Mouse (Mus musculus) stomach, embryonic 14.5 days (tissue): ENCODE measurements around the gene Cntrob. TPM values are rescaled to one million over a fixed set of nuclear protein-coding genes. Genes with fewer than 3 reads are reported as not detected.

Experiments
- ATAC-seq: fragments of 200-750 bp; cut with Nextera tagmentation; 2 replicates; pipeline ENCODE4 v1.8.0; 2017; ENCODE audit warnings: low read depth, moderate TSS enrichment; ENCODE audit not compliant: insufficient number of reproducible peaks, insufficient read depth, low FRiP score
- H3K27ac ChIP-seq: fragments of 300-500 bp; sonication (generic); 2 replicates; pipeline ENCODE4 v1.5.1; 2014; ENCODE audit warnings: mild to moderate bottlenecking, low read length, moderate library complexity, mixed read lengths
- H3K27me3 ChIP-seq: fragments of 300-500 bp; sonication (generic); 2 replicates; pipeline ENCODE4 v1.6.1; 2014; ENCODE audit warnings: low read length, control low read depth, mixed read lengths; ENCODE audit not compliant: control insufficient read depth, insufficient read depth
- H3K36me3 ChIP-seq: fragments of 300-500 bp; sonication (generic); 2 replicates; pipeline ENCODE4 v1.6.1; 2014; ENCODE audit warnings: mild to moderate bottlenecking, control low read depth, low read length, moderate library complexity, mixed read lengths; ENCODE audit not compliant: control insufficient read depth, insufficient read depth
- H3K4me1 ChIP-seq: fragments of 300-500 bp; sonication (generic); 2 replicates; pipeline ENCODE4 v1.6.1; 2014; ENCODE audit warnings: low read length, control low read depth, mixed read lengths; ENCODE audit not compliant: control insufficient read depth, insufficient read depth
- H3K4me2 ChIP-seq: fragments of 300-500 bp; sonication (generic); replicated peaks from 2 replicates; pipeline ENCODE4 v1.6.1; 2014; ENCODE audit warnings: low read depth, low read length, control low read depth
- H3K4me3 ChIP-seq: fragments of 300-500 bp; sonication (generic); 2 replicates; pipeline ENCODE4 v1.5.1; 2014; ENCODE audit warnings: low read depth, low read length, control low read depth
- H3K9ac ChIP-seq: fragments of 300-500 bp; sonication (generic); replicated peaks from 2 replicates; pipeline ENCODE4 v1.6.1; 2014; ENCODE audit warnings: low read depth, mild to moderate bottlenecking, control low read depth, low read length, moderate library complexity, mixed read lengths
- H3K9me3 ChIP-seq: fragments of 300-500 bp; sonication (generic); 2 replicates; pipeline ENCODE4 v1.6.1; 2016; ENCODE audit warnings: low read depth, low read length, control low read depth; ENCODE audit not compliant: control insufficient read depth
- WGBS: fragments of 180-500 bp; shearing (Covaris S2); extraction: QIAGEN DNeasy Blood & Tissue Kit; methylation state at CpG from one replicate; pipeline ENCODE4 v1.1.7; 2014; 5-methylcytosine and 5-hydroxymethylcytosine counted together
- polyA plus RNA-seq: library from polyadenylated mRNA; unstranded; fragments of >200 nt; fragmentation: Nextera tagmentation; extraction: Ambion mirVana; gene quantifications from 2 replicates; pipeline ENCODE4 v1.2.1, GENCODE M21; 2014

Cntrob gene
- polyA plus RNA-seq, result 13.9 and 16.4 TPM in 2 replicates

DNA sequence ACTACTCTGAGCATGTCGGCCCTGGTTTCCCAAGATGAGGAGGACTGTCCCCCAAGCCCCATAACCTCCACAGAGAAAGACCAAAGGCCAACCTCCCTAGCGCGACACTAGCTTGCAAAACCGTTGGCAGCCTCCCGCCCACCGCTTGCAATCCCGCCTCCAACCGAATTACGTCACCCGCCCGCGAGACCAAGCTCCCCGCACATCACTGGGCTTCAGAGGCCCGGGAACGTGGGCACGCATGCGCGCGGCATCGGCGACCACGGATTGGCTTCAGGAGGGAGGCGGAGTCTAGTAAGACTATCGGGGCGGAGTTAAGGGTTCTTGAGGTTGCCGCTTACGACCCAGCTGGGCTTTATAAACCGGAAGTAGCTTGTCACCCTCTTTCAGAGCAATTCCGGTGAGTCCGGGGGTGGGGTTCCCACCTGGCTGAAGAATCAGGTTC lies at the start of gene Cntrob, which contains the start of gene Trappc1:
Gene Cntrob, minus strand, starts transcription at position 109 of the 445 bp plus-strand sequence.
Gene Trappc1, plus strand, starts transcription at position 314 of the 445 bp plus-strand sequence.
- H3K4me2 ChIP-seq, result peak within 1 kb of the TSS; percentile 88
- WGBS, result under 1% methylated on average over 30 of the region's 30 CpGs

GRCm38 (mm10) chr11:69372780-69373170 lies 49.2 kb upstream of the Cntrob start:
- Histone ChIP-seq H3K36me3 (peaks cover 11% of the 10 kb centered on the region; the same call in 1 of the 2 replicates), H3K9me3 (no peaks in the 10 kb centered on the region), H3K4me1 (peaks cover 28% of the 10 kb centered on the region), H3K27me3 (no peaks in the 10 kb centered on the region), H3K9ac (no peak overlapping the region), H3K4me3 (no peak overlapping the region), H3K27ac (peak overlapping the region; percentile 64; the same call in 1 of the 2 replicates), H3K4me2 (peak overlapping the region; percentile 19; the same call in 1 of the 2 replicates)
- WGBS, result 57% methylated on average over 3 of the region's 3 CpGs
- ATAC-seq, result no peak

More for the DNA sequence above, at the start of gene Cntrob, which contains the start of gene Trappc1:
- H3K27me3 ChIP-seq, result peaks cover 3% of the 10 kb centered on the region; the same call in 1 of the 2 replicates
- H3K27ac ChIP-seq, result peak within 1 kb of the TSS; percentile 80
- H3K4me3 ChIP-seq, result peak within 1 kb of the TSS; percentile 67
- H3K9ac ChIP-seq, result peak within 1 kb of the TSS; percentile 74
- peak; percentile 95 for ATAC-seq
- peaks cover 13% of the 10 kb centered on the region for H3K36me3 ChIP-seq
- no peaks in the 10 kb centered on the region for H3K9me3 ChIP-seq
- peaks cover 23% of the 10 kb centered on the region for H3K4me1 ChIP-seq

- Histone ChIP-seq H3K36me3 (peaks cover 11% of the 10 kb centered on the region; the same call in 1 of the 2 replicates), H3K27ac (peak overlapping the region; percentile 64; the same call in 1 of the 2 replicates), H3K4me2 (peak overlapping the region; percentile 19; the same call in 1 of the 2 replicates), H3K9ac (no peak overlapping the region), H3K4me1 (peaks cover 32% of the 10 kb centered on the region), H3K27me3 (no peaks in the 10 kb centered on the region), H3K9me3 (no peaks in the 10 kb centered on the region), H3K4me3 (no peak overlapping the region)
- 23% methylated on average over 12 of the region's 12 CpGs for WGBS
- no peak for ATAC-seq
Measured at GRCm38 (mm10) chr11:69372056-69372779, 48.6 kb upstream of the Cntrob start.

DNA sequence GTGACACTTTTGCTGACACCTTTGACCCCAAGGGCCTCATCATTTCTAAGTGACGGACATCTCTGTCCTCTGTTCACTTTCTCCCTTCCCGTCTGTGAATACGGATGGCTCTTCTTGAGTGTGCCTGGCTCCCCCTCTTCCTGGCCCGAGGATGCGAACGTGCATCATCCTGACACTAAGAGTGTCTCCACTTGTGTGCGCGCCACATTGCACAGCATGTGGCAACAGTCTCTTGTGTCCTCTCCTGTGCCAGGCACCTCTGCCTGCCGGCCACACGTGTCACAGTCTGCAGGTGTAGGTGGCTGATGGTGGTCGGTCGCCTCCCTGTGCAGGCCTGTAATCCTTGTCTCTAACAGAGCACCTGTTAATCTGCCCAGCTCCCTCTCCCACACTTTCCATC lies 48.0 kb upstream of the Cntrob start:
- no peak for ATAC-seq
- H3K9me3 ChIP-seq, result no peaks in the 10 kb centered on the region
- no peak overlapping the region for H3K4me3 ChIP-seq
- peak overlapping the region; percentile 38; the same call in 1 of the 2 replicates for H3K4me2 ChIP-seq
- H3K4me1 ChIP-seq, result peaks cover 32% of the 10 kb centered on the region
- peak overlapping the region; percentile 64; the same call in 1 of the 2 replicates for H3K27ac ChIP-seq
- H3K36me3 ChIP-seq, result peaks cover 11% of the 10 kb centered on the region; the same call in 1 of the 2 replicates
- WGBS, result 35% methylated on average over 12 of the region's 12 CpGs
- H3K27me3 ChIP-seq, result no peaks in the 10 kb centered on the region
- no peak overlapping the region for H3K9ac ChIP-seq

GRCm38 (mm10) chr11:69370817-69371215 lies 47.2 kb upstream of the Cntrob start:
- Histone ChIP-seq H3K9me3 (no peaks in the 10 kb centered on the region), H3K4me1 (peaks cover 35% of the 10 kb centered on the region), H3K4me2 (peak overlapping the region; percentile 38), H3K27me3 (no peaks in the 10 kb centered on the region), H3K36me3 (peaks cover 11% of the 10 kb centered on the region; the same call in 1 of the 2 replicates), H3K4me3 (peak overlapping the region; percentile 4; the same call in 1 of the 2 replicates), H3K9ac (no peak overlapping the region), H3K27ac (peak overlapping the region; percentile 58)
- 15% methylated on average over 9 of the region's 9 CpGs for WGBS
- ATAC-seq, result no peak

DNA sequence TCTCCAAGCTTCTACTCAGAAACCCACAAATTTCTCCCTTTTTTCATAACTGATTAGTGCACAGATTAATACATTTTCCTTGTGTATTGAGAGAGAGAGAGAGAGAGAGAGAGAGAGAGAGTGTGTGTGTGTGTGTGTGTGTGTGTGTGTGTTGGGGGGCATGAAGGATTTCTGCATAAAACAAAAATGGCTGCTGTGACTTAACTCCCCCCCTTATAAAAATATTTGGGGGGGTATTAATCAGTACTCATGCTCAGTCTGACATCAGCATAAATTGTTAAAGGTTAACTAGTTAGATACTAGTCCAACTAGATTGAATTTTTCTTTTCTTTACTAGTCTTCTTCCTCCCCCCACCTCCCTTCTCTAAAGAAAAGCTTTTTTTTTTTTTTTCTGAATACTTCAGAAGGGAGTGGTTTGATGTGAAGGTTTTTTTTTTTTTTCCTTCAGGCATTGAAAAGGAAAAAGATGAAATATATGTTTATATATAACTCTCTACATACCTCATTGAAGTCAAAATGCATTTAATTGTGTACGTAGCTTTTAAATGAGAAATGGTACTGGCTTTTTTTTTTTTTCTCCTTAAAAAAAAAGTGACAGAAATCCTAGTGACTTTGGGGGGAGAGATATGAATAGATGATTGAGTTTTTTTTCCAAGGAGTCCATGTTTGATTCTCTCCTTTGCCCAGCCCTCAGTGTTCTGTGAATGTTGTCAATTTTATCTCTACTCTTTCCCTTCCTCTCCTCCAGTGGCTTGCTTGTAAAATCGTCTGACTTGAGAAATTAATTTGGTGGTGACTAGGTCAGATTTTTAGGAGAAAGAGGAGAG lies 46.6 kb upstream of the Cntrob start:
- H3K4me1 ChIP-seq, result peaks cover 41% of the 10 kb centered on the region
- peaks cover 11% of the 10 kb centered on the region; the same call in 1 of the 2 replicates for H3K36me3 ChIP-seq
- no peaks in the 10 kb centered on the region for H3K27me3 ChIP-seq
- H3K27ac ChIP-seq, result peak overlapping the region; percentile 100
- no peaks in the 10 kb centered on the region for H3K9me3 ChIP-seq
- H3K4me2 ChIP-seq, result peak overlapping the region; percentile 98
- H3K9ac ChIP-seq, result peak overlapping the region; percentile 100; the same call in 1 of the 2 replicates
- ATAC-seq, result no peak
- 10% methylated on average over 2 of the region's 2 CpGs for WGBS
- peak overlapping the region; percentile 89 for H3K4me3 ChIP-seq

DNA sequence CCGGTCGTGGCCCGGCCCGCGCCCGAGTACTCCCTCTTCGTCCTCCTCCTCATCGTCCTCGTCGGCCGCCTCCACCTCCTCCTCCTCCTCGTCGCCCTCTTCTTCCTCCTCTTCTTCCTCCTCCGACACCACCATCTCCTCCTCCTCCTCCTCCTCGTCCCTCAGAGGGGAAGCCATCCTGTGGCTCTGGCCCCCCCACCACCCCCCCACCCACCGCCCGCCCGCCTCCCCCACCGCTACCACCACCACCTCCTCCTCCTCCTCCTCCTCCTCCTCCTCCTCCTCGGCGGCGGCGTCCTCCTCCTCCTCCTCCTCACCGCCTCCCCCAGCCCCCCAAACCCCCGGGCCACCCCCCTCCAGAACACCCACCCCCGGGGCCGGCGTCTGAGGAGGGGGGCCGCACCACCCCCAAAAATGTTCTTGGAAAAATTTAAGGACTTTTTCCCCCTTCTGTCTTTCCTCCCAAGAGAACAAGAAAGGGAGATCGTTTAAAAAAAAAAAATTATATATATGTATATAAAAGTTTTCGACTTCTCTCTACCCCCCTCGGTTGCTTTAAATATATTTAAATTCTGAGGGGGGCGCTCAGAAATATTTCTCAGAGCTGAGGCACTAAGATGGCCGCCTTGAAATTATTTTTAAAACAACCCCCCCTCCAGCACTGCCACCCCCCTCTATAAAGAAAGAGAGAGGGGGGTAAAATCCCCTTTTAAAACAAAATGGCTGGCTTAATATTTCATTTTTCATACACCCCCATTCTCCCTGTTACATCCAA lies 45.8 kb upstream of the Cntrob start, which contains the start of gene Chd3:
Gene Chd3, minus strand, starts transcription at position 192 of the 775 bp plus-strand sequence.
- peaks cover 49% of the 10 kb centered on the region for H3K4me1 ChIP-seq
- ATAC-seq, result no peak
- no peaks in the 10 kb centered on the region for H3K27me3 ChIP-seq
- under 1% methylated on average over 11 of the region's 34 CpGs for WGBS
- peak within 1 kb of the TSS; percentile 100 for H3K9ac ChIP-seq
- H3K36me3 ChIP-seq, result peaks cover 11% of the 10 kb centered on the region; the same call in 1 of the 2 replicates
- peak within 1 kb of the TSS; percentile 100 for H3K27ac ChIP-seq
- peak within 1 kb of the TSS; percentile 98 for H3K4me2 ChIP-seq
- no peaks in the 10 kb centered on the region for H3K9me3 ChIP-seq
- H3K4me3 ChIP-seq, result peak within 1 kb of the TSS; percentile 89
